Mouse (Mus musculus): ENCODE results near the gene Foxe3.
"Not testable (repeated sequence)": the region's sequence is repeated elsewhere in the genome, so short reads cannot be mapped to it uniquely, and the experiment has no call there.

Foxe3 gene

DNA sequence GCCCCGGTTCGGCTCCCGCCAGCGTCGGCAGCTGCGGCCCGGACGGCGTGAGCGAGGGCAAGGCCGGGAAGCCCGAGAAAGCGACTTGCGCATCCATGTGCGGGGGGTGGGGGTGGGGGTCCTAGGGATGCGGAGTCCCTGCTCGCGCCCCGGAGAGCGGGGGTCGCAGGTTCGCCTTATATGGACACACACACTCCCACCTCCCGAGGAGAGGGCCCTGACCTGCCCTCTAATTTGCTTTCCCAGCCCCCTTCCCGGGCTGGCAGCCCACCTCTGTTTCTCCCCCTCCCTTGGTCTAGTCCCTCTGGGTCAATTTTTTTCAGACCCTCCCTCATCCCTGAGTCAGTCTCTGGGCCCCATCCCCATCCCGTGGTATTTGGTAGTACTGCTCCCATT lies at the start of gene Foxe3:
Gene Foxe3, minus strand, starts transcription at position 97 of the 396 bp plus-strand sequence.
- DNase-seq (ENCODE audit: low spot score in 2 of 2), result no peak

DNA sequence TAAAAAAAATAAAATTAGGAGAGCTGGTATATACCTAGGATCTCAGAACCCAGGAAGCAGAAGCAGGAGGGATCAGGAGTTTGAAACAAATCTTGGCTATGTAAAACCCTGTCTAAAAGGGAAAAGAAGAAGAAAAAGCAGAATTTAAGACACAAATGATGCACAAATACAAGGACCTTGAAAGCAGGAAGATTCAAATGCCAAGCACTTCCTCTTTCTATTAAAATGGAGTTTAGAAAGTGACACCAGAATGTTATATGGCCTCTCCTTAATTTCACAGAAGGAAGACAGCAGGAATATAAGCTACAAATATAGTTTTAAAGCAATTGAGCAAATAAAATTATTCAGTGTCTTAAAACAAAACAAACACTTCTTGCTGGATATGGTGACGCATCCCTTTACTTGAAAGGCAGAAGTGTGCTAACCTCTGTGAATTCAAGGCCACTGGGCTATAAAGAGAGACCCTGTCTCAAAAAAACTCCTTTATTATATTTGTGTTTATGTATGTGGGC lies 47.5 kb upstream of the Foxe3 start:
- no peak for DNase-seq (ENCODE audit: low spot score in 2 of 2)

DNA sequence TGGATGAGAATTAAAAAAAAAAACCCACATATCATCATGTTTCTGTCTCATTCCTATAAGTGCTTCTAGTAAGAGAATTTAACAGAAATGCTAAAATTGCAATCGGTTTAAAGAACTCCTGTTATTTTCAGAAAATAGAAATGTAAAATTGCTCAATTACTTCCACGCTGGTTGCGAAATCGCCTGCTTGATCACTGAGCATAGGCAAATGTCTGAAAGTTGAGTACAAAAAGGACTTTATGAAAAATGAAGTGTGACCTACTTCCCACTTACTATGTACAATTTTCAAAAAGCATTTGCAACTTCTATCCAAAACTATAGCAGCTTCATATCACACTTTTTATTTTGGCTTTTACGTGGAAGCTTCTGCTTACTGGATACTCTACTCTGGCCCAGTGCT lies 44.9 kb upstream of the Foxe3 start:
- no peak for DNase-seq (ENCODE audit: low spot score in 2 of 2)

DNA sequence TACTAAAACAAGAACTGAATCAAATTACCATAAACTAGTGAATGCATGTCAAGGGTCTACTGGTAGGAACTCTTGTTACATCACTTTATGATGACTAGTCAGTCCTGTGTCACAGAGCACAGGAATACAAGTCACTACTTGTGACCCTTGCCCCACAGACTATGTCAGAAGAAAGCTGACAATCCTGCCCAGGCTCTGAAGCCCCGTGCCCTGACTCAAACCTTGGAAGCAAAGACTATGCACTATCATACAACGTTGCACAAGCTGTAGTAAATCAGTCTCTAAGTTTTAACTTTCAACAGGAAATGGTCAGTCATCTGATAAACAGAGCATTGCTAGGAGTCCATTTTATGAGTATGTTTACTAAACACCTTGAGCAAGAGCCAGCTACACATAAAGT lies 35.1 kb upstream of the Foxe3 start:
- not testable (repeated sequence) for DNase-seq (ENCODE audit: low spot score in 2 of 2)

DNA sequence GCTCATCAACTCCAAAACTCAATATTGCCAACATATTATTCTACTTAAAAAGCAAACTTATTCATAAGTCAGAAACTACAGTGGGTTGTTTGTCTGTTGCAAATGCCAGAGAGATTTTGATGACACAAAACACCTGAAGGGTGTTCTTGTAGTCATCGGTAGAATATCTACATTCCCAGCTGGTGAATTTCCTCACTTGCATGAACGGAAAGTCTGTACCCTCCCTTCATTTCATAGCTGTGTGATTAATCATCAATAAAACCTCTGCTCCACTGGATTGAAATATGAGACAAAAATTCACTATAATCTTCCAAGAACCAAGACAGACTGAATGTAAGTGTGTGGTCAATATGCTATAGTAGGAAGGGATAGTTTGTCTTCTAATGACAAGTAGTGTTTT lies 33.7 kb upstream of the Foxe3 start:
- no peak for DNase-seq (ENCODE audit: low spot score in 2 of 2)

DNA sequence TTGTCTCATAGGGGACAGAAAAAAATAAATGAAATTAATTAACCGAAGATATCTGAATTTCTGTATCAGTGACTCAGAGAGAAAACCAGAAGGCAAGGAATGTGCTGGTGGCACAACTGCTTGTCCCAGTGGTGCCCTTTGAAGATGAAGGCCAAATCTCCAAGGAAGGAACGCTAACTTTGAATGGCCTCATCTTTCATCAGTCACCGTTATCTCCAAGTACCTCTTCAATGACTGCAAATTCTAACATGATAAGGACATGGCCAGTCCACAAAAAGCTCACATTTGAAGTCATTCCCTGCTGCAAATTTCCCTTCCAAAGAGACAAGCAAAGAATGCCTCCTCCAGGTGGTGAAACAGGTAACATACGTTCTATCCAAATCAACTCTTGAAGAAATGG lies 33.0 kb upstream of the Foxe3 start:
- DNase-seq (ENCODE audit: low spot score in 2 of 2), result no peak

DNA sequence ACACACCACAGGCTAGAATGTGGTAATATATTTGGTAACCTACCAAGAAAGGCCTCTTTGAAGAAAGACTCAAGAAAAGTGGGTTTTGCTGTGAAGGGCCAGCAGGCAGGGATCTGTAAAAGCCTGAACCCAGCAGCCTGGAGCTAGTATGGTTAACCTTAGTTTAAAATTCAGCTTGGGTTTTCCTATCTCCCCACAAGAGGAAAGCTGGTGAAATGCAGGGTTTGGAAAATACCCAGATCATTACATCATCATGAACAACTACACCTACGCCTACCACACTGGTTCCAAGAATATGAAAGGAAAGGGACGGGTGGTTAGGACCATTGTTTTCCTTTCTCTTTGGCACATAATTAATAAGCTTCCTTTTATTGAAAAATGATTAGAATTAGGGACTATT lies 32.4 kb upstream of the Foxe3 start:
- DNase-seq (ENCODE audit: low spot score in 2 of 2), result no peak

DNA sequence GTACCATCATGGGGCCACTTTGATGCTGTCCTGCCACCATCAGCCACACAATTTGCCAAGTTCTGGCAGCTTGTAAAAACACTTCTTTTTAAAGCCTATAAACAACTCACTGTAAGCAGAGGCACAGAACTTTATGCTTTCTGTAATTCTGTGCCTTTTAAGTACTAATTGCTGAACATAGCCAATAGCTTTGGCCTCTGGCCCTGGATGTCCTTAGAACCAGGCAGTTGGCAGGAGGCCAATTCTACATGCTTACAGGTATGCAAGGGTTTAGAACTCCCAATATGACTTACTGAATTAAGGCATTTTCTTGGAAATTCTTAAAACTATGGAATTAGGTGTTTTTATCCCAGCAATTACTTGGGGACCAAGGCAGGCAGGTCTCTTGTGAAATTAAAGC lies 31.6 kb upstream of the Foxe3 start:
- no peak for DNase-seq (ENCODE audit: low spot score in 2 of 2)

DNA sequence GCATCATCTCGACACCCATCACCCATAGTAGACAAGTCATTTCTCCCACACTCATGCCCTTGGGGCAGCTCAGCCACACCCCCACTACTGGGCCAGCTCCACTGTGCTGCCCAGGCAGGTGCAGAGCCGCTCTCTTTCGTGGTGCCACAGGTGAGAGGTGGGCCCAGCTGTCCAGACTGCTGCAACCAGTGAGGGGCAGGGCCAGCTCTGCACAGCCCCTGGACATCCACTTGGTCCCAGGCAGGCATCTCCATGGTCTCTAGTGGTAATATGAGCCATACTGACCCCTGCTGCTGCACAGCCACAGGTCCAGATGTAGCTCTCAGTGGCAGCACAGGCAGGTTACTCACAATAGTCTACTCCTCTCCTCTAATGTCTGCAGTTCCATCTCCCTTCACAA lies 27.4 kb upstream of the Foxe3 start:
- DNase-seq (ENCODE audit: low spot score in 2 of 2), result no peak

DNA sequence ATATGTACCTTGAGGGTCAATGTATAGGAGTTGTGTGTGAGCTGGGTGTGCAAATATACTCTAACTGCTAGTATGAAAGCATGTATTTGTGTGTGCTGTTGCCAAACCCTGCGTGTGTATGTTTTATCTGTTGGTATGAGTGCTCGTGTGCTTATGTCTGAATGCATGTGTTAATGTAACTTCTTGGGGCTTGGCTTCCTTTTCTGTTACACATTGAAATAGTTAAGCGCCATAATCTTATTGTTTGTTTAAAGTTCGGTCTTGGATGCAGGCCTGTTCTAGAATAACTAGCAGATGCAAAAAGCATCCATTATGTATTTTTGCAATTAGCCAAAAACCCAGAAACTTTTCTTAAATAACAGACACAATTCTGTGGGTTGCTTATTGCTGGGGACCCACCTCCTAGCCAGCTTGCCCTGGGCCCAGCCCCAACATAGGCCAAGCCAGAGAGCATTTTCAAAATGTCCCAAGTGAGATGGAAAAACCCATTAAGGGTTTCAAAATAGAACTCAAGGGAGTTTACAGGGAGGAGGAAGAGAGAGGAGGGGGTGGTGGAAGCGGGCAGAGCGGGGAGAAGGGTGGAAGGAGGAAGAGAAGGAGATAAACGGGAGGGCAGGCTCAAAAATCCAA lies 22.2 kb upstream of the Foxe3 start:
- no peak for DNase-seq (ENCODE audit: low spot score in 2 of 2)

DNA sequence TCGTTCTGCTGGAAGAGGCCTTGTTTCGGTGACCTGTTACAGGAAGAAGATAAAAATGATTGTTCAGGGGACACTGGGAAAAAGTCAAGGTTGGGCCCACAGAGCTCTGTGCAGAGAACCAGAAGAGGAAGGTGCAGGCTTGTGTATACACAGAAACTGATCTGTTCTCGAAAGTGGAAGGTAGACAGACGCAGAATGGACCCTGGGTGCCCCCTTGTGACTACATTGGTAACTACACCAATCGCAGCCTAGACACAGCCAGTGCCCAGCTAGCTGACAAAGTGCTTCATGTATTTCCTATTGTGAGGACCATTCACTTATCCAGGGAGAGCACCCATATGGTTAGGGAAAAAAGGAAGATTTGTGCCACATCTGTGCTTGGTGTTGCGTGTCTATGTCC lies 21.6 kb upstream of the Foxe3 start:
- DNase-seq (ENCODE audit: low spot score in 2 of 2), result peak; percentile 52 to 83

DNA sequence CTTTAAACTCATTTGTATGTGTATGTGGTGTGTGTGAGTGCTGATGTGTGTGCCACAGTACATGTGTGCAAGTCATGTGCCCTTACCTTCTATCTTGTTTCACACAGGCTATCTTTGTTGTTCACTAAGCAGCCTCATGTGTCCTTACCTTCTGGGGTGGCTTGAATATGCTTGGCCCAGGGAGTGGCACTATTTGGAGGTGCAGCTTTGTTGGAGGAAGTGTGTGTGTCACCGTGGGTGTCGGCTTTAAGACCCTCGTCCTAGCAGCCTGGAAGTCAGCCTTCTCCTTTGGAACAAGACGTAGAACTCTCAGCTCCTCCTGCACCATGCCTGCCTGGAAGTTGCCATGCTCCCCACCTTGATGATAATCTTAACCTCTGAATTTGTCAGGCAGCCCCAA lies 20.6 kb upstream of the Foxe3 start:
- DNase-seq (ENCODE audit: low spot score in 2 of 2), result no peak

DNA sequence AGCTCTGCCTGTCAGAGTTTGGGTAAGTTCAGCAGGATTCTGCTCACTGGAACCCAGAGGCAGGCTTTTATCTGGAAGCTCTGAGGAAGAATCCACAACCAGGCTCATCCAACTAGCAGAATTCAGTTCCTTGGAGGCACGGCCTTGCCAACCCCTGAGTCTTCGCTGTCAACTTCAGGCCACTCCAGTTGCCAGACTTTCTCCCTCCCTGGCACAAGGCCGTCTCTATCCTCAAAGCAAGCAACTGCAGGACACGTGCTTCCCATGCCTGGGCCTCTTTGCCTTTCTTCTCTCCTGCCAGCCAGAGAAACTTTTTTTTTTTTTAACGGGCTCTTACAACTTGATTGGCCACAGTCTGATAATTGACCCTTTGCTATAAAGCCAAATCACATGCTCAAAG lies 19.2 kb upstream of the Foxe3 start:
- no peak for DNase-seq (ENCODE audit: low spot score in 2 of 2)

DNA sequence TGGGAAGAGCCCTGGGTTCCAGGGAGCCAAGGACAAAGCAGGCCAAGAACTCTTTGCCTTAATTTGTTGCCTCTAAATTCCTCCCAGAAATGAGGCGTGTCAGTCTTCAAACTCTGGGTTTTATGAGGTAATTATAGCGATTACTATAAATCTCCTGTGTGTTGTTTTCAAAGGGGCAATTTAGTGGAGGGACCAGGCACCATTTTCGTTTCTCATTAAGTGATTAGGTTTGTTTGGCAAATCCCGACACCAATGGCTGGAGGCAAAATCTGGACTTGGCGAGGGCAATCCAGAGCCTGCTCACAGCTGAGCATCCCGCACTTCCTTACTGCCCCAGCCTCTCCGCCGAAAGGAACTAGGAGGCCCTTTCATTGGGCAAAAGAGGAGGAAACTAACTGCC lies 16.8 kb upstream of the Foxe3 start:
- DNase-seq (ENCODE audit: low spot score in 2 of 2), result no peak

DNA sequence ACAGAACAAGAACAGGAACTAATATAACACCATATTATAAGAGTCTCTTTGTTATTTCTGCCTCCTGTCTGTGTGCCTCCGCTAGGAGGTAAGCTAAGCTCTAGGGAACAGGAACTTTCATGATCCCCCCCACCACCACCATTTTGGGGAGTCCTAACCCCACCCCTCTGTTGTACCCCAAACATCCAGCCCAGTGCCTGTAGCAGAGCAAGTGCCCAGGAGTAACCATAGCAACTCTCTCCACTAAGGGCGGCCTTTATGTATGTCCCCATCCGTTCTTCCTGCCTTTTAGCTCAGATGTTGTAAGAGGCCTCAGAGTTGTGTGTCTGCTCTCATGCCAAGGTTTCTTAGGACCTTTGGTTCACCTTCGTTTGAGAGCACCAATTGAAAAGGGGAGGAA lies 16.3 kb upstream of the Foxe3 start:
- no peak for DNase-seq (ENCODE audit: low spot score in 2 of 2)

DNA sequence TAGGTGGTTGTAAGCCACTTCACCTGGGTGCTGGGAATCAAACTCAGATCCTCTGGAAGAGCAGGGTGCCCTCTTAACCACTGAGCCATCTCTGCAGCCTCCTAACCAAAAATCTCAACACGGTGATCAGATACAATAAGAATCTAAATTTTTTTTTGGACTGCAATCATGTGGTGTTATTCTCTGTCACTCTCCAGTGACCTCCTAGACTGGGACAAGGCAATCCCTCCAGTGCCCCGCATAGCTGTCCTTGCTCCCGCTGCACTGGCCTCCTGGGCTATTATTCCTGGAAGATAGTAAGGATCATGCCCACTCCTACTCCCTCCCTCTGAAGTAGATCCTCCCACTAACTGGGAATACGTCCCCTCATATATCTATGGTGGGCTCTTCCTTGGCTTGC lies 15.5 kb upstream of the Foxe3 start:
- DNase-seq (ENCODE audit: low spot score in 2 of 2), result no peak

DNA sequence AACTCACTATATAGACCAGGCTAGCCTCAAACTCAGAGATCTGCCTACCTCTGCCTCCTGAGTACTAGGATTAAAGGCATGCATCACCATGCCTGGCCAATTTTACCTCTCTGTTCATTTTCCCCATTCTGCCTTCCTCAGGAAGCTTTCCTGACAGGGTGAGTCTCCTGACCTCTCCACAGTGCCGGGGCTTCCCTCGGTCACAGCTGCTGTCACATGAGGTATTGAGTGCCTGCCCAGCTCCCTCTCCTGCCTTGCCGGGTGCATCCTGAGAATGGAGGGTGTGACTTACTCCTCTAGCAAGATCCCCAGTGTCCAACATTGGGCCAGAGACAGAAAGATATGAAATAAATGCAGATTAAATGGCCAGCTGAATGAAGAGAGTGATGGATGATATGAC lies 12.4 kb upstream of the Foxe3 start:
- no peak for DNase-seq (ENCODE audit: low spot score in 2 of 2)

DNA sequence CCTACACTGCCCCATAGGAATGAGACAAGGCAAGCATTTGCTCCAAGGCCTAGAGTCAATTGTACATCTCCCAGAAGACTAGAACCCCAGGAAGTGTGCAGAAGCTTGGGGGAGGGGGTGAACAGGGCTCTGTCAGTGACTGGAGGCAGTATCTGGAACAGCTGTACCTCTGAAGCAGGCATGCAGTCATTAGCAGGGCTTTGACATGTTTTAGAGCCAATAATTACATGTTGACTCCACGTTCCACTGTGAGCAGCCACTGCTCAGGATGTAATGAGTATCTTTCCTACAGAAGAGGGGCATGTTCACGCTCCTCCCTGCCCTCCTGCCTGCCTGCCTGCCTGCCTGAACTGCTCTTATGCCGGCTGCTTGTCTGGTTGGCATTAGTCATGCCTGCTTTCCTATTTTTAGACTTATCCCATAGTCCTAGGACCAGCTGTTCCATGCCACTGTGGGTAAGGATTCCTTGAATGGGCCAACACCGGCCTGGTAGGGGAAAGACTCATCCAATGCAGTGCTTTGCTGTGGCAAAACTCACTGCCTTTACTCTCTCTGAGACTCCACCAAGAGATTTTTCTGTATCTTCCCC lies 11.7 kb upstream of the Foxe3 start:
- DNase-seq (ENCODE audit: low spot score in 2 of 2), result no peak

DNA sequence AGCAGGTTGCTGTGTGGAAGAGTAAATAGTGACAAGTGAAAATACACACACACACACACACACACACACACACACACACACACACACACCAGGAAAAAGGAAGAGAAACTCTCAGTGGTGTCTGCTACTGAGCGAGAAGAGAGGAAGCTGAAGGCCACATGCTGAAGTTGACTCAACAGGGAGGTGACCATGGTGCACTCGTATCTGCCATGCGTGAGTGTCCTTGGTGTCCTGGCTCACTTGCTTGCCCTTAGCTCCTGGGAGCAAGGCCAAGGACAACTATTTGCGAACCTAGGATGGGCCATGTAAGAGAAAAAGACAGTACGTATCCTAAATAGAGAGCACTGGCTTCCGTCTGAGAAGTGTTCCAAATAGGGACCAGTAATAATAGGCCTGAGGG lies 8.4 kb upstream of the Foxe3 start:
- no peak for DNase-seq (ENCODE audit: low spot score in 2 of 2)

DNA sequence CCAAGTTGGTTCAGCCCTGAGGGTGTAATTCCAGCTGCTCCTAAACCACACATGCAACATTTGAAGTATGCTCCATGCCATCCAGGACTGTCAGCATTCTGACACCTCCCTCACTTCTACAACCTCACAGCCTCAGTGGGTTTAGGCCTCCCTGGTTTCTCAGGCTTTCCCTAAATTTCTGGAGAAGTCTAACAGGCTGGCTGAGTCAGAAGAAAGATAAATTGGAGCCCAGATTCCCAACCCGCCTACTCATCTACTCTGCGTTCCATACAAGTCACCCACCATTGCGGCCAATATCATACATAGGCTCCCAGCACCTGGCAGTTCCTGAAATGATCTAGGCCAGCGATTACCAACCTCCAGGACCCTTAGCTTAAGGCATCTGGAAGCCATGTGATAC lies 6.9 kb upstream of the Foxe3 start:
- DNase-seq (ENCODE audit: low spot score in 2 of 2), result no peak

DNA sequence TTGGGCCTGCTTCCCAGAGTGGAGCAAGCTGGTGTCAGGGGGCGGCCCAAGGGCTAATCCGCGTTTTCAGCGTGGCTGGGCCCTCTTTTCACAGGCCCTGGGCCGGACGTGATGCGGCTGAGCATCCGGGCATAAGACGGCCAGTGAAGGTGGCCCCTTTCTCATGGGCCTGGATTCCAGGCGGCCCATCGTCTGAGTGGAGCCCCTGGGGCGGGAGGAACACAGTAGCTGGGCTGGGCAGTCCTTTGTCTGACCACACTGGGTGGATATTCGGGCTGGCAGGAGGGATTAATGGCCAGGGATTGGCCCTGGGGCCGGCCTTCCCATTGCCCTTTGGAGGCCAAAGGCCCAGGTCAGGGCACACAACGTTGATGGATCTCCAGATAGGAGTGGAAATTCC lies 3.3 kb upstream of the Foxe3 start:
- DNase-seq (ENCODE audit: low spot score in 2 of 2), result no peak

DNA sequence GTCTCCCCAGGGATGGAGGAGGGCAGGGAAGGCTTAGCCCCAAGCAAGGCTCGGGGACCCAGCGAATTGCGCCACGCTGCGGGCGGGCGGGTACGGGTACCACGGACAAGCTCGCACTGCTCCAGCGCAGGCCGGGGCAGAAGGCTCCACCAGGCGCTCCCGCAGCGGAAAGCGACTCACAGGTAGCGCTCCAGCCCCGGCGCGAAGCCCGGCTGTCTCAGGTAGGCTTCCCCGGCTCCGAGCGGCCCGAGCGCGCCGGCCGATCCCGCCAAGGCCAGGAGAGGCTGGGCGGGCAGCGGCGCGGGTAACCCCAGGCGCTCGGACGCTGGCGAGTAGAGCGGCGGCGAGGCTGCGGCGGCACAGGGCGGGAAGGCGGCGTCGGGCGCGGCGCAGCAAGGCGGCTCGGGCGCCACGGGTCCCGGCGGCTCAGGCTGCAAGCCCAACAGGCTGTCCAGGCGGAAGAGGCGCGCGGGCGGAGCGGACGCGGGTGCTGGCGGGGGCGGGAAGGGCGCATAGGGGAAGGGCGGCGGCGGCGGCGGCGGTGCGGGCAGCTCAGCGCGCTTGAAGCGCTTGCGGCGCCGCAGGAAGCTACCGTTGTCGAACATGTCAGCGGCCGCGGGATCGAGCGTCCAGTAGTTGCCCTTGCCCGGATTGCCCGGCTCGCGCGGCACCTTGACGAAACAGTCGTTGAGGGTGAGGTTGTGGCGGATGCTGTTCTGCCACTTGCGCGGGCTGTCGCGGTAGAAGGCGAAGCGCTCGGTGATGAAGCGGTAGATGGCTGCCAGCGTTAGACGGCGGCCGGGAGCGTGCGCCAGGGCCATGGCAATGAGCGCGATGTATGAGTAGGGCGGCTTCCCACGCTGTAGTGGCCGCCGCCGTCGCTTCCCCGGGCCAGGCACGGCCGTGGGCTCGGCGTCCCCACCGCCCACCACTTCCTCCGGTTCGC lies 569 bp downstream of the Foxe3 start:
- DNase-seq (ENCODE audit: low spot score in 2 of 2), result no peak

DNA sequence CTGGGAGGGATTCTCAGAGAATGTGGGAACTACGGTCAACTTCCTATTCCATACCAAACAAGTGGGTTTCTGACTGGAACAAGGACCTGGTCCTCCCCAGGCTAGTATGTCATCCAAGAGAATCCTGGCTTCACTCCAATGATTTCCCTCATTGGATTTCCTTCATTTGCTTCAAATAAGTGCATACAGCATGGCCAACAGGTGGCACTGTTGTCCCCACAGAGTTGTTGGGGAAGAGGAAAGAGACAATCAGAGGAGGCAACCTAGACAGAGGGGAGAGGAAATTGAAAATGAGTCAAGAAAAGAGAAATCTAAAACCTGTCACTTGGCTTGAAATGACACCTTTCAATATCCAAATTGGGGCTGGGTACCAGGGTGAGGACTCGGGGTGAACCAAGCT lies 8.7 kb downstream of the Foxe3 start:
- no peak for DNase-seq (ENCODE audit: low spot score in 2 of 2)
